Mouse (Mus musculus) cerebellum, adult 2 months (tissue): Measurements from ENCODE around the gene Ovol2. TPM values are rescaled to one million over a fixed set of nuclear protein-coding genes. Genes with fewer than 3 reads are reported as not detected.
A peak's percentile ranks its signal among the peaks of the same experiment; 100 is the strongest.

Source experiments
- DNase-seq, 2 experiments: peaks; one replicate each; pipeline ENCODE4 v3.0.0; 2021
- H3K27ac ChIP-seq: fragments of 200-500 bp; 2 replicates; pipeline ENCODE4 v1.5.1; 2012; ENCODE audit warnings: low read length, control low read depth, inconsistent platforms; ENCODE audit not compliant: insufficient read depth
- H3K27me3 ChIP-seq: fragments of 200-500 bp; 2 replicates; pipeline ENCODE4 v1.6.1; 2012; ENCODE audit warnings: inconsistent platforms, mild to moderate bottlenecking, low read length, moderate library complexity; ENCODE audit not compliant: control insufficient read depth, insufficient read depth
- H3K4me1 ChIP-seq: fragments of 200-500 bp; 2 replicates; pipeline ENCODE4 v1.6.1; 2011; ENCODE audit warnings: low read length; ENCODE audit not compliant: control insufficient read depth, insufficient read depth
- H3K4me3 ChIP-seq: fragments of 200-500 bp; replicated peaks from 2 replicates; pipeline ENCODE3; 2011; ENCODE audit warnings: mild to moderate bottlenecking, low read depth, low read length, control low read depth; ENCODE audit not compliant: insufficient read depth
- CTCF ChIP-seq: fragments of 200-500 bp; IDR thresholded peaks from 2 replicates; pipeline ENCODE4 v1.5.1; 2011; ENCODE audit warnings: low read depth, mild to moderate bottlenecking, control low read depth, low read length, moderate library complexity, borderline replicate concordance; ENCODE audit not compliant: insufficient read depth
- POLR2A ChIP-seq: fragments of 200-500 bp; IDR thresholded peaks from 2 replicates; pipeline ENCODE4 v1.6.1; 2011; ENCODE audit warnings: low read length, control low read depth, borderline replicate concordance; ENCODE audit not compliant: insufficient read depth
- WGBS: fragments of 180-500 bp; shearing (Covaris S2); methylation state at CpG from one replicate; pipeline ENCODE4 v1.1.7; 2018; 5-methylcytosine and 5-hydroxymethylcytosine counted together
- polyA plus RNA-seq: library from polyadenylated mRNA; depleted of rRNA; stranded (reverse); fragments of >200 nt; gene quantifications from 2 replicates; pipeline ENCODE4 v1.2.3, GENCODE M21; 2012; rRNA removed

The Ovol2 gene
- not detected in 2 replicates for polyA plus RNA-seq

DNA sequence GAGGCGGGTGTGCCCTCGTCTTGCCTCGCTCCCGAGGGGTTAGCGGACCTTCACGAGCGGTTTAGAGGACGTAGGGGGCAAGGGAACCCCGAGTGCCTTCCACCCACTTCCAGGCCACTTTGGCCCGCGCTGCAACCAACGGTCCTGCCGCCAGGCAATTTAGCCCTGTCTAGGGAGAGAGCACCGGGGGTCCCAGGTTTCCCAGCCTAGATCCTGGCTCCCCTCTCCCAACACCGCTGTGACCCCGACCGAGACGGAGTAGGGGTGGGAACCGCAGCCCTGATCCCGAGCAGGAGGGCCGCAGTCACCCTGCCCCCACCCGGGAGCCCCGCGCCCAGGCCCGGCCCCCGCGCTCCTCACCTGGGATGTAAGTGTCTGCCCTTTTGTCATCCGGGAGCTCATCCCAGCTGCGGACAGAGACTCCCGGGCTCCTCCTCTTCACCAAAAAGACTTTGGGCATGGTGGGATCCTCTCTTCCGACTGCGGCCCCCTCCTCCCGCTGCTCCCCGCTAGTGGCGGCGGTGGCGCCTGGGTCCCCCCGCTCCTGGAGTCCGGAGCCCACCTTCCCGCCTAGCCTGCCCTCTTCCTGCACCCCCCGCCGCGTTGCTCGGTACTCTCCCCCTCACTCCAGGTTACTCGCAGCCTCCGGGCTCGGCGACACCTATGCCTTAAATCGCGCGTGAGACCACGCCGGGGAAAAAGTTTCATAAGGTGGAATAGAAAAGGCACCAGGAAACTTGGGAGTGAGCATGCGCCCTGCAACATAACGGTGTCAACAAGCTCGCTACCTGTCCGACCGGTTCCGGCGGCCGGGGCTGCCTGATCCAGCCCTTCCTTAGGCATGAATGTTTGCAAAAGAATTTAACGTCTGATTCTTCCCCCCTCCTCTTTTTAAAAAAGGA, at the start of gene Ovol2:
Ovol2 (minus strand) TSS at position 746 of the 902 bp plus-strand sequence.
- 1% methylated on average over 62 of the region's 62 CpGs for WGBS
- TF ChIP-seq POLR2A (no peak), CTCF (no peak)
- peaks cover 6% of the 10 kb centered on the region; the same call in 1 of the 2 replicates for H3K27me3 ChIP-seq
- no peak within 1 kb of the TSS for H3K27ac ChIP-seq
- peak in 1 of 2 experiments; percentile 20 for DNase-seq
- H3K4me1 ChIP-seq, result no peaks in the 10 kb centered on the region
- peak within 1 kb of the TSS; percentile 32 for H3K4me3 ChIP-seq

DNA sequence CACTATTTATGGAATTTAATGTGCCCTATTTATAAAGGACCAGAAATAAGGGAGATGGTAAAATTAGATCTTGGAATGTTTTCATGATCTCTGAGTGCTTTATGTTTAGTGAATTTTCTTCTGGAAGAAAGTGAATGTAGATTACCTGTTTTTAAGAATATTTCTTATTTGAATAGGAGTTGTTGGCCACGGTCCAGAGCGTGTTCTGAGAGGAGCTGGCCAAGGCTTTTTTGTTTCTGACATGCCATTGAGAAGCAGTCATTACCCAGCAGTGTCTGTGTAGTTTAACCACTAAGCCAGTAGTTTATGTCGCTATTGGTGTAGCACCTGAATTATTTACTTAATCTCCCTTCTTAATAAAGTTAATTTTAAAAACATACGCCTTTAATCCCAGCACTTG, 49.8 kb upstream of the Ovol2 start:
- peaks cover 8% of the 10 kb centered on the region for H3K4me1 ChIP-seq
- DNase-seq, result peak; percentile 27 to 36
- H3K4me3 ChIP-seq, result no peak overlapping the region
- TF ChIP-seq POLR2A (no peak), CTCF (no peak)
- peak overlapping the region; percentile 27; the same call in 1 of the 2 replicates for H3K27ac ChIP-seq
- 73% methylated on average over 4 of the region's 4 CpGs for whole genome bisulfite sequencing
- no peaks in the 10 kb centered on the region for H3K27me3 ChIP-seq

DNA sequence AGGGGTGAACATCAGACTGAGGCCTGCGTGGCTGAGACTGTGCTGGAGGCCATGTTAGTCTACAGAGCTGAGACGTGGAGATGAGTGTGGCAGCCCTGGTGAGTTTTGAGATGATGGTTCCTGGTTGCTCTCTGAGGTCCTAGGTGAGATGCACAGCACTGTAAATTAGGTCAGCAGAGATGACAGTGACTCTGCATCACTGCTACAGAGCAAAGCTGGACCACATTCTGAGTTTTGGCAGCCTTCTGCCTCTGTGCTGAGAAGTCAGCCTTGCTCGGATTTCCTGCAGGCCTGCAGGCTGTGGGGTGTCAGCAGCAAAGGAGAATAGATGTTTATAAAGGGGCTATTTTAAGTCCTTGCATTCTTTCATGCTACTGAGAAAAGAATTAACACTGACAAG, 49.3 kb upstream of the Ovol2 start:
- H3K4me3 ChIP-seq, result peak overlapping the region; percentile 2
- TF ChIP-seq CTCF, result no peak
- no peak for TF ChIP-seq POLR2A
- WGBS, result 6% methylated on average over 3 of the region's 3 CpGs
- H3K27me3 ChIP-seq, result no peaks in the 10 kb centered on the region
- peak overlapping the region; percentile 96 for H3K27ac ChIP-seq
- peaks cover 8% of the 10 kb centered on the region for H3K4me1 ChIP-seq
- peak; percentile 61 to 85 for DNase-seq

DNA sequence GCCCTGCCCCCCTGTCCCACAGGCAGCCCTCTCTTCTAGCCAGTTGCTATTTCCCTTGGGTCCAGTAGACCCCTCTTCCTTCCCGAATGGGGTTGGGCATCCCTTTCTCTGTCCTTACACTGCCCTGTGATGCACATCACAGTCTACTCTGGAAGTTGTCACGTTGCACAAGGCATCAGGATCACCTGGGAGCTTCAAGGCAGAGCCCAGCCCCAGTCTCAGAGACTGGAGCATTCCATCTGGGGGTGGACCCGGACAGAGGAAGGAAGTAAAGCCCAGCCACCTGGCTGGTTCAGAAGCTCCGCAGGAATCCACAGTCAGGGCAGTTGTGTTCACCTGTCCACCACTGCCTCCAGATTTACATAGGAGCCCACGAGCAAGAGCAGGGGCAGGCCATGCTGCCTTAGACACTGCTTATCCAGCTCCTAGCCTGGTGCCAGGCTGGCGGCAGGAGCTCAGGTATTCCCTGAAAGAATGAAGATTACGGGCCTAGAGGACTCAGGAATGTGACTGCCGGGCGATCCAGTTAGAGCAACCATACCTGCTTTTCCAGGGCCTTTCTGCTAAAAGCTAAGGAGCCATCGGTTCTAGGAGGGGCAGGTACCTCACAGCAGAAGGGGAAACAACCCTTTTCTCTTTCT, 43.2 kb upstream of the Ovol2 start:
- Histone ChIP-seq H3K27me3 (no peaks in the 10 kb centered on the region), H3K4me1 (peaks cover under 1% of the 10 kb centered on the region; the same call in 1 of the 2 replicates), H3K27ac (no peak overlapping the region), H3K4me3 (no peak overlapping the region)
- TF ChIP-seq POLR2A (no peak), CTCF (no peak)
- 87% methylated on average over 10 of the region's 10 CpGs for WGBS
- no peak for DNase-seq

DNA sequence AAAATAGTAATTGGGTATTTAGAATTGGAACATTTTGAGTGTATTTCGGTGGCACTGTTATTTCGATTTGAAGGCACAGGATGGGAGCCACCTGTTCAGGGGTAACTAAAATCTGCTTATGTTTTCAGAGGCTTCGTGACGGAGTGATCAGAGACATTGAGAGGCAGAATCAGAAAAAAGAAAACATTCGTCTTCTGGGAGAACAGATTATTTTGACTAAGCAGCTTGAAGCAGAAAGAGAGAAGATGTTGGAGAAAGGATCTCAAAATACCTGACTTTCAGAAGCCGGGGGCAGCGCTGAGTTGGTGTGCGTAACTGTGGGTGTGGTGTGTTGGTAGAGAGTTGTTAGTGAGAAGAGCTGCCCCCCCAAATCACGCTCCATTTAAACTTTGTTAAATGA, 41.1 kb upstream of the Ovol2 start:
- no peak overlapping the region for H3K27ac ChIP-seq
- WGBS, result 94% methylated on average over 9 of the region's 9 CpGs

DNA sequence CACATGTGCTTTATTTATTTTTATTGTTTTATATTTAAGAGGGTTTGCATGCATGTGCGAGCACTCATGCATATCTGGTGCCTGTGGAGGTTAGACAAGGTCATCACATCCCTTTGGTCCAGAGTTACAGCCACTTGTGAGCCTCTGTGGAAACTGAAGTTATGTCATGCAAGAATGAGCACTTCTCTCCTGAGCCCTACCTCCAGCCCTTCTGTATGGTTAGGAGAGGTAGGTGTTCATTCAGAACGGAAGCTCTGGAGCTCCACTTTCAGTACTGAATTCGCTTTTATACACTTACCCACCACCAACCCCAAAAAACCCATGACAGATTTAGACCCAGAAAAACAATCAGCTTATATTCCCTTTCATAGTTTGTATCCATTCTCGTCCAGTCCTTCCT, 39.6 kb upstream of the Ovol2 start:
- DNase-seq, result no peak

More for the DNA sequence above, 41.1 kb upstream of the Ovol2 start:
- H3K4me1 ChIP-seq, result peaks cover 3% of the 10 kb centered on the region; the same call in 1 of the 2 replicates
- no peak for TF ChIP-seq CTCF
- no peak for TF ChIP-seq POLR2A
- no peaks in the 10 kb centered on the region for H3K27me3 ChIP-seq
- H3K4me3 ChIP-seq, result no peak overlapping the region
- no peak for DNase-seq

DNA sequence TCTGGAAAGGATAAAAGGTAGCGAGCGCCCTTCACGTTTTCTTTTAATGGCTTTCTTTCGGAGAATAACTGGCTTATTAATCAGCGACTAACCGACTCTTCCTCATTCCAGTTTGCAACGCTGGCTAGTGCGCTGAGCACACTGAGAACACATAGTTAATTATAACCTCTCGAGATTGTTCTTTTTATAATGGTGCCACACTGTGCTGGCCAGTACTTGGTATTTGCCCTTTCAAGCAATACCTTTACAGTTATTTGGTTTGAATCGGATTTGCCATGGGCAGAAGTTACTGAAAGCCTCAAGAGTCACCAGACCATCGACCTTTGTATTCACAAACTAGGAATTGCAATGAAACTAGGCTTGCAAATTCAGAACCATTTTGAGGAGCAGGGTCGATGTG, 37.6 kb upstream of the Ovol2 start:
- Histone ChIP-seq H3K4me1 (peaks cover 3% of the 10 kb centered on the region; the same call in 1 of the 2 replicates), H3K27ac (peak overlapping the region; percentile 88; the same call in 1 of the 2 replicates), H3K27me3 (no peaks in the 10 kb centered on the region), H3K4me3 (peak overlapping the region; percentile 73)
- TF ChIP-seq CTCF (no peak), POLR2A (no peak)
- WGBS, result 0% methylated on average over 12 of the region's 12 CpGs
- no peak for DNase-seq

More for the DNA sequence above, 39.6 kb upstream of the Ovol2 start:
- H3K27me3 ChIP-seq, result no peaks in the 10 kb centered on the region
- no peak for TF ChIP-seq POLR2A
- TF ChIP-seq CTCF, result no peak
- H3K27ac ChIP-seq, result no peak overlapping the region
- WGBS, result 86% methylated on average over 4 of the region's 4 CpGs
- no peak overlapping the region for H3K4me3 ChIP-seq
- peaks cover 3% of the 10 kb centered on the region; the same call in 1 of the 2 replicates for H3K4me1 ChIP-seq

DNA sequence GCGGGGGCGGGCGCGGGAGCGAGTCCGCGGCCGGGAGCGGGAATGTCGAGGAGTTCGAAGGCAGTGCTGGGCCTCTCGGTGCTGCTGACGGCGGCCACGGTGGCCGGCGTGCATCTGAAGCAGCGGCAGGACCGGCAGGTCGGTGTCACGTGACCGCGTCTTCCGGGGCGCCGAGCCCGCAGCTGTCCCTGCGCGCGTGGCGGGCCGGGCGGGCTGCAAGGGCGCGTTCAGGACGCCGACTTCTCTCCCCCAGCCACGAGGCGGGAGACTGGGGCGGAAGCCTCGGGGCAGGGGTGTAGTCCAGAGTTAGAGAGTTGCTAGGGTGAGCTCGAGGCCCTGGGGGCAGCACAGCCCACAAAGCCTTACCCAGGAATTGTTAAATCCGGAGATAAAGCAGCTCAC, 37.1 kb upstream of the Ovol2 start:
- peaks cover 3% of the 10 kb centered on the region; the same call in 1 of the 2 replicates for H3K4me1 ChIP-seq
- no peak for DNase-seq
- TF ChIP-seq POLR2A, result no peak; the same call in 1 of the 2 replicates
- TF ChIP-seq CTCF, result no peak
- WGBS, result under 1% methylated on average over 36 of the region's 43 CpGs
- H3K4me3 ChIP-seq, result peak overlapping the region; percentile 73
- no peaks in the 10 kb centered on the region for H3K27me3 ChIP-seq
- peak overlapping the region; percentile 88 for H3K27ac ChIP-seq
